Mouse (Mus musculus): Measurements from ENCODE around the gene Naa30. TPM values are rescaled to one million over a fixed set of nuclear protein-coding genes. Genes with fewer than 3 reads are reported as not detected.

The Naa30 gene
- 14.0 and 17.6 TPM in 2 replicates for polyA plus RNA-seq (2015; fragmentation: Nextera tagmentation; extraction: Ambion mirVana)

- peak within 1 kb of the TSS; percentile 74 for H3K4me2 ChIP-seq
- WGBS = under 1% methylated on average over 56 of the region's 86 CpGs
- H3K9me3 ChIP-seq = no peaks in the 10 kb centered on the region
- H3K27ac ChIP-seq = peak within 1 kb of the TSS; percentile 83
- H3K27me3 ChIP-seq (replicated peaks) = no peaks in the 10 kb centered on the region
- H3K36me3 ChIP-seq (replicated peaks) = no peaks in the 10 kb centered on the region
- H3K4me3 ChIP-seq = peak within 1 kb of the TSS; percentile 77
- H3K9ac ChIP-seq = peak within 1 kb of the TSS; percentile 87
- peak; percentile 93 for ATAC-seq (replicated peaks)
- peaks cover 34% of the 10 kb centered on the region for H3K4me1 ChIP-seq
Observed at GRCm38 (mm10) chr14:49171867-49172581, at the start of gene Naa30. Gene Naa30 (plus strand): TSS chr14:49172226.

- H3K27ac ChIP-seq = peak overlapping the region; percentile 49
- H3K4me2 ChIP-seq = peak overlapping the region; percentile 50
- ATAC-seq (replicated peaks) = peak; percentile 80
- H3K9me3 ChIP-seq = no peaks in the 10 kb centered on the region
- H3K9ac ChIP-seq = peak overlapping the region; percentile 9
- H3K4me3 ChIP-seq = peak overlapping the region; percentile 23
- H3K27me3 ChIP-seq (replicated peaks) = no peaks in the 10 kb centered on the region
- no peaks in the 10 kb centered on the region for H3K36me3 ChIP-seq (replicated peaks)
- 14% methylated on average over 23 of the region's 23 CpGs for WGBS
- peaks cover 21% of the 10 kb centered on the region for H3K4me1 ChIP-seq
Observed at GRCm38 (mm10) chr14:49127162-49127779, 44.8 kb upstream of the Naa30 start.

GRCm38 (mm10) chr14:49128544-49129263, 43.3 kb upstream of the Naa30 start:
- Histone ChIP-seq H3K4me1 (peaks cover 21% of the 10 kb centered on the region), H3K27ac (0 out of 2 replicates have a peak overlapping the region, but pooled peaks have one; percentile 29), H3K4me2 (no peak overlapping the region), H3K27me3 (replicated peaks) (no peaks in the 10 kb centered on the region), H3K36me3 (replicated peaks) (no peaks in the 10 kb centered on the region), H3K4me3 (no peak overlapping the region), H3K9ac (no peak overlapping the region), H3K9me3 (no peaks in the 10 kb centered on the region)
- 17% methylated on average over 10 of the region's 10 CpGs for WGBS
- no peak for ATAC-seq (replicated peaks)

- no peak overlapping the region for H3K9ac ChIP-seq
- WGBS = 88% methylated on average over 3 of the region's 3 CpGs
- ATAC-seq (replicated peaks) = no peak
- no peak overlapping the region for H3K4me3 ChIP-seq
- no peaks in the 10 kb centered on the region for H3K9me3 ChIP-seq
- no peaks in the 10 kb centered on the region for H3K36me3 ChIP-seq (replicated peaks)
- peaks cover 16% of the 10 kb centered on the region for H3K4me1 ChIP-seq
- H3K27me3 ChIP-seq (replicated peaks) = no peaks in the 10 kb centered on the region
- H3K4me2 ChIP-seq = no peak overlapping the region
- no peak overlapping the region for H3K27ac ChIP-seq
Observed at GRCm38 (mm10) chr14:49132391-49132790, 39.6 kb upstream of the Naa30 start.

- Histone ChIP-seq H3K4me3 (no peak overlapping the region), H3K4me1 (no peaks in the 10 kb centered on the region), H3K4me2 (no peak overlapping the region), H3K9me3 (no peaks in the 10 kb centered on the region), H3K36me3 (replicated peaks) (no peaks in the 10 kb centered on the region), H3K9ac (no peak overlapping the region), H3K27me3 (replicated peaks) (no peaks in the 10 kb centered on the region), H3K27ac (no peak overlapping the region)
- 80% methylated on average over 1 of the region's 1 CpGs for WGBS
- ATAC-seq (replicated peaks) = no peak
Observed at GRCm38 (mm10) chr14:49138171-49138570, 33.9 kb upstream of the Naa30 start.

- H3K36me3 ChIP-seq (replicated peaks) = no peaks in the 10 kb centered on the region
- no peaks in the 10 kb centered on the region for H3K27me3 ChIP-seq (replicated peaks)
- H3K27ac ChIP-seq = no peak overlapping the region
- H3K9me3 ChIP-seq = no peaks in the 10 kb centered on the region
- WGBS = 92% methylated on average over 7 of the region's 7 CpGs
- H3K4me3 ChIP-seq = no peak overlapping the region
- H3K9ac ChIP-seq = no peak overlapping the region
- H3K4me2 ChIP-seq = no peak overlapping the region
- H3K4me1 ChIP-seq = no peaks in the 10 kb centered on the region
- no peak for ATAC-seq (replicated peaks)
Observed at GRCm38 (mm10) chr14:49140756-49141155, 31.3 kb upstream of the Naa30 start.

GRCm38 (mm10) chr14:49153801-49154200, 18.2 kb upstream of the Naa30 start:
- no peak overlapping the region for H3K4me2 ChIP-seq
- no peaks in the 10 kb centered on the region for H3K36me3 ChIP-seq (replicated peaks)
- no peak overlapping the region for H3K4me3 ChIP-seq
- H3K27ac ChIP-seq = no peak overlapping the region
- H3K9ac ChIP-seq = no peak overlapping the region
- no peak for ATAC-seq (replicated peaks)
- no peaks in the 10 kb centered on the region for H3K9me3 ChIP-seq
- peaks cover 4% of the 10 kb centered on the region; the same call in 1 of the 2 replicates for H3K4me1 ChIP-seq
- no peaks in the 10 kb centered on the region for H3K27me3 ChIP-seq (replicated peaks)
- WGBS = 34% methylated on average over 7 of the region's 7 CpGs

GRCm38 (mm10) chr14:49155572-49155971, 16.5 kb upstream of the Naa30 start:
- no peak overlapping the region for H3K27ac ChIP-seq
- no peak; the same call in 1 of the 2 replicates for ATAC-seq (replicated peaks)
- 15% methylated on average over 5 of the region's 5 CpGs for WGBS

GRCm38 (mm10) chr14:49158143-49158925, 13.7 kb upstream of the Naa30 start:
- H3K9me3 ChIP-seq = no peaks in the 10 kb centered on the region
- H3K27ac ChIP-seq = no peak overlapping the region
- peak overlapping the region; percentile 10; the same call in 1 of the 2 replicates for H3K4me2 ChIP-seq
- 45% methylated on average over 16 of the region's 16 CpGs for WGBS
- H3K27me3 ChIP-seq (replicated peaks) = no peaks in the 10 kb centered on the region
- H3K4me3 ChIP-seq = no peak overlapping the region
- no peak overlapping the region for H3K9ac ChIP-seq
- H3K4me1 ChIP-seq = peaks cover 4% of the 10 kb centered on the region; the same call in 1 of the 2 replicates
- no peaks in the 10 kb centered on the region for H3K36me3 ChIP-seq (replicated peaks)
- ATAC-seq (replicated peaks) = peak; percentile 73

More at GRCm38 (mm10) chr14:49155572-49155971, 16.5 kb upstream of the Naa30 start:
- Histone ChIP-seq H3K4me3 (no peak overlapping the region), H3K9me3 (no peaks in the 10 kb centered on the region), H3K4me2 (no peak overlapping the region), H3K36me3 (replicated peaks) (no peaks in the 10 kb centered on the region), H3K4me1 (peaks cover 4% of the 10 kb centered on the region; the same call in 1 of the 2 replicates), H3K27me3 (replicated peaks) (no peaks in the 10 kb centered on the region), H3K9ac (no peak overlapping the region)

GRCm38 (mm10) chr14:49171286-49171685, 740 bp upstream of the Naa30 start:
- no peaks in the 10 kb centered on the region for H3K36me3 ChIP-seq (replicated peaks)
- peak overlapping the region; percentile 83 for H3K27ac ChIP-seq
- peak overlapping the region; percentile 74 for H3K4me2 ChIP-seq
- peak overlapping the region; percentile 87; the same call in 1 of the 2 replicates for H3K9ac ChIP-seq
- H3K4me1 ChIP-seq = peaks cover 33% of the 10 kb centered on the region
- 22% methylated on average over 8 of the region's 8 CpGs for WGBS
- H3K4me3 ChIP-seq = peak overlapping the region; percentile 77
- H3K27me3 ChIP-seq (replicated peaks) = no peaks in the 10 kb centered on the region
- H3K9me3 ChIP-seq = no peaks in the 10 kb centered on the region
- ATAC-seq (replicated peaks) = peak; percentile 38

- Histone ChIP-seq H3K9ac (peak overlapping the region; percentile 87), H3K4me2 (peak overlapping the region; percentile 74), H3K4me1 (peaks cover 36% of the 10 kb centered on the region), H3K27me3 (replicated peaks) (no peaks in the 10 kb centered on the region), H3K4me3 (peak overlapping the region; percentile 77), H3K9me3 (no peaks in the 10 kb centered on the region), H3K36me3 (replicated peaks) (no peaks in the 10 kb centered on the region), H3K27ac (peak overlapping the region; percentile 83)
- ATAC-seq (replicated peaks) = peak; percentile 87
- WGBS = 1% methylated on average over 46 of the region's 46 CpGs
Observed at GRCm38 (mm10) chr14:49172582-49172988, 559 bp downstream of the Naa30 start.

Measured in midbrain, embryonic 15.5 days (tissue).